Mouse (Mus musculus) urinary bladder, postnatal 14 days (tissue): ENCODE data around the gene Tgfbr2.
A peak's percentile ranks its signal among the peaks of the same experiment; 100 is the strongest.

ENCODE experiments used
- DNase-seq: peaks from one replicate; pipeline ENCODE4 v3.0.0; 2021; ENCODE audit warnings: low spot score

The Tgfbr2 gene

GRCm38 (mm10) chr9:116193889-116194450 lies 18.8 kb upstream of the Tgfbr2 start:
- DNase-seq: no peak

GRCm38 (mm10) chr9:116193535-116193881 lies 18.3 kb upstream of the Tgfbr2 start:
- DNase-seq: no peak

- DNase-seq: no peak
These were observed 17.8 kb upstream of the Tgfbr2 start for GRCm38 (mm10) chr9:116192826-116193534.

DNA sequence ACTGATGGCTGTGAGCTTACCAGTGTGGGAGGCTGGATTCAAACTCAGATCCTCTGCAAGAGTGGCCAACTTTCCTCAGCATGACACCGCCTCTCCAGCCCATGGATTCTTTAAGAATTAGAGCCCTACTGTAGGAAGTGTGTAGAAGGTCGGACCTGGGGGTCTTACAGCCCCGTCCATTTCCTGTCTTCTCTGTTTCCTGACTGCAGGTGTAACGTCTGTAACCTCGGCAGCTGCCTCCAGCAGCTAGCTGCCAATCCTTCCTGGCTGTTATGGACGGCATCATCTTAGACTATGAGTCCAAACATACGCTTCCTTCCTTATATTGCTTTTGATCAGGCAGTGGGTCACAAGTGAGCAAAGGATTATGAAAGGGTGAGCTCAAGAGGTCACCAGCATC lies 17.1 kb upstream of the Tgfbr2 start:
- DNase-seq: no peak

DNA sequence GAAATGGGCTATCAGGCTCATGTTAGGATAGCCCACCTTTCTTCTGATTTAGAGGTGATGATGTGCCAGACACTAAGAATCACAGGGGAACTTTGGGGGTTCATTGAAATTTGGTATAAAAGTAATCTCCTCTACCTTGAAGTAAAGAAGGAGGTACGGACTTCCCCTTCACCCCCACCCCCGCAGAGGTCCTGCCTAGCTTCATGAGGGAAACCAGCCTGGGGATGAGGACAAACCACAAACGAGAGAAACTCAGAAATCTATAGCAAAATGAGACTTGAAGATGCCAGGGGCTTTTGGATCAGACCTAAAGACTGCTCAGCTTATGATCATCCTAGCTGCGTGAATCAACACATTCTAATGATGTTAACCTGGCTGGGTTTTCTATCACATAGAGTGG lies 14.7 kb upstream of the Tgfbr2 start:
- DNase-seq: no peak

DNA sequence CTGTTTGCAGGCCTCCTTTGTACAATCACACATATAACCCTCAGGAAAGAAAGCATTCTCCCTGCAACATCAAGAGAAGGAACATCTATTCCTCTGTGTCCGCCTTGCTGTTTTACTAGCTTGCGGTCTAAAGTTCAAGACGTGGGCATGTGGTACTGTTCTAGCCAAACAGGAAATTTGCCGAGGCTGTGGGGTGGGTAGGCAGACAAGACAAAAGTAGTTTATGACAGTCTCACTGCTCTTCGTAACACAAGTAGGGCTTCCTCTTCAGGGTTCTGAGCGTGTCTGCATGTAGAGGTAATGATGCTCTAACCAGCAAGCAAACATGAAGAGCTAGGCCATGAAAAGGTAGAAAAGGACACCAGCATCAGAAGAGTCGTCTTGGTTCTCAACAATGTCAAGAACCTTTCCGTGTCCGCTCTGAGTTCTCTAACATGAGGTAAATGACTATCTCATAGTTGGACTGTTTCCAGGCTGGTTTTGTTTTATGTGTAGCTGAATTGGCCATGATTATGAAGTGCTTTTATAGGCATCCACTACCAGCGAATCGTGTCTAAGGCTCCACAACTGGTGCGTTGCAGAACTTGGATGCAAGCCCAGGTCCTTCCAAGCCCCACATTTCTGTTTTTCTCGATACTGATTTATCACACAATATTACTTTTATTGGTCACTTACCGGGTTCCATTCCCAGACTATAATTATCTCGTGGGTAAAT lies 13.9 kb upstream of the Tgfbr2 start:
- DNase-seq: no peak

DNA sequence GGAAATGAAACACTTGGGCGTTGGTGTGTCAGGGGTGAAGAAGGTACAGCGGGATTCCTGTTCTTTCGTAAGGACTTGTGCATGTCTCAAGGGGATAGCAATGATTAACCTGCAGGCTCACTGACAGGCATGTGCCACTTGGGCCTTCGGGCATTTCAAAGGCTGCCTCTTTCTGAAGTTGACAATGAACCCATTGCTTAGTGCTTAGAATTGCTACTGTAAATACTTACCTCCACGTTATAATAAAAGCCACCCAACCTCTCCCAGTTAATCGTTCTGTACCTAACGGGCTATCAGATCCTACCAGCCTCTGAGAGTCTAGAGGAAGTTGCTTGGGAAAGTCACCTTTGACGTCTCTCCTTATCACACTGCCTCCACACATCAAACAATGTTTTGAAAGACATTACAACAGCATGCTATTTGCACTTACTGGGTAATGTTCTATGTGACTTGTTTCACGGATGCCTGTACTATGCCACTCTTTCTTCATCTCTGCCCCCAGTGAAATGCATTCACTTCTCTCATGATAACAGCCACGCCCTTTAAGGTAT lies 12.1 kb upstream of the Tgfbr2 start:
- DNase-seq: no peak

DNA sequence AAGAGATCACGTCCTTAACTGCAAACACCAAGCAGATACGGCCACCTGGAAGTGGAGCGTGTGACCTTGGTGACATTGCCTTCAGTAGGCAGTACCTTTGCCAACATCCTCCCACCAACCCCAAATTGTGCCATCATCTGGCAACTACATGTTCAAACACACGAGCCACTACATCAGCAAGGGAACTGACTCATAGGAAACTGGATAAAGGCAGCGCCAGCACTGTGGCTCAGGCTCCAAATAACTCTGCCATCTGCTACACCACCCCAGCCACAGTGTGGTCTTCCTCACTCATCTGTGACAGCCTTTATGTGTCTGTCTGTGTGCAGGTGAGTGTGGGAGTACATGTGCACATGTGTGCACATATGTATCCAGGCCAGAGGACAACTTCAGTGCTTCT lies 9.7 kb upstream of the Tgfbr2 start:
- DNase-seq: no peak

- DNase-seq: no peak
These were observed 7.9 kb upstream of the Tgfbr2 start for GRCm38 (mm10) chr9:116183035-116183434.

DNA sequence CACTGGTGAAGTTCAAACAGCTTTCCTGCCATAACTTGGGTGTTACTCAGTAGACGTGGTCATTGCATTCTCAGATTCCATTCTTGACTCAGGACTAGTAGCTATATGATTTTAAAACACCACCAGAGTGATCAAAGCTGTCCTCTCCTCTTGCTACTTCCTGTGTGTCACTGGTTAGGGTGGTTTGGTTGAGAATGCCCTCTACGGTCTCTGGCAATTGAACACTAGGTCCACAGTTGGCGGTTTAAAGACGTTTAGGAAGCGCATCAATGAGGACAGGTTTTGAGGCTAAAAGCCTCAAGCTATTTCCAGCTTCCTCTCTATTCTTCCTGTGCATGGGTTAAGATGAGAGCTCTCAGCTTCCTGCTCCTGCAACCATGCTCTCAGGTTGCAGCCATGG lies 6.4 kb upstream of the Tgfbr2 start:
- no peak for DNase-seq

DNA sequence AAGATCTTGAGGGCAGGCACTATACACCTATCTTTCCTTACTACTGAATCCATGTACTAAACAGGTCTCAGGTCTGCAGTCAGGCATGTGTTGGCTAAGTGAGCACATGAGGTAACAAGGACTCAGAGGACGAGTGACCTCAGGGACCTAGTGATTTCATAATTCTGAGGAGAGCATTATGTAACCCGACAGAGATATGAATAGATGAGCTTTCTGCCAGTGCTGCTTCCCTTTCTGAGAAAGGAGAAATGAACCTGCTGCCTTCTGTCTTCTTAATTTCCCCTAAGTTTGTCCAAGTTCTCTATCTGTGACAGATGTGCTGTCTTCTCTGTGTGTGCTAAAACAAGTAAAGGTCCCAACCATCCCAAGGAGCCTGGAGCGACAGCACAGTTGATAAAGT lies 3.0 kb upstream of the Tgfbr2 start:
- no peak for DNase-seq

DNA sequence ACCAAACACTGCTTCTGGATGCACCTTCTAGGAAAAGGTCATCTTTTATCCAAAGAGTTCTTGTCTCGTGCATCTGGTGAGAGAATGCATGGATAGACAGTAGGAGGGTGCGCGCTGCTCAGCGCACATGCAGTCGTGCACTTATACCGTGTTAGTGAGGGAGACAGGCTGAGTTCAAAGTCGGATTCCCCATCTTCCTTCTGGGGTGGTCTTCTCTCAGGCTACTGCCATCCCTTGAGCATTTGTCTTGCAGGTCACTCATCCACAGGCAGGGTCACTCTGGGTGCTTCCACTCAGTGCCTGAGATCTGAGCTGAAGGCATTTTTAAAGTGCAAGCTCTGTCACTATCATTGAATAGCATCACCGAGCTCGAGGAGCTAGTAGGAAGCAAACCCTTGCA lies 1.9 kb upstream of the Tgfbr2 start:
- DNase-seq: no peak

DNA sequence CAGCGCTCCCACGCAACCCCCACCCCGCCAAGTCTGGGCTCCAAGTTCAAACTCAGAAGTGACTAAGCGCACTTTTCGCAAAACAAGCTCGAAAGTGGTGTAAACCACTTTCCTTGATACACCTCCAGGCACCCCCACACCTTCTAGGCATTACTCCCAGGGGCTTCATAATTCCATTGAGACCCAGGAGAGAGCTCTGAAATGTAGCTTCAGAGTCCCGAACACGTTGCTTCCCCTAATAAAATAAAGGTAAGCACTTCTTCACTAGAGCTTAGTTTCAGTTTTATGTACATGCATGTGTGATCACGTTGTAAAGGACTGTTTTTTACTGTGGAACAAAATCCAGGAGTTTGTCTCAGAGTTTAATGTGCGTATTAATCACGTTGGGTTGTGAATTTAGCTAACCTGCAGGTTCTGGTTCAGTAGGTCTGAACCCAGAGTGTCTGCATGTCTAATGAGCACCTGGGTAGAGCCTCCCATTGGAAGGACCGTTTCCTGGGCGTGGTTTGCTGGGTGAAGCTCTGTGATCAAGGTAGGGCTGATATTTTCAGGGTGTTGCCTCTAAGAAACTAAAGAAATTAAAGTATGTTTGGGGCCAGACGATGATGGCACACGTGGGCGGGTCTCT lies 442 bp upstream of the Tgfbr2 start:
- DNase-seq: peak; percentile 63

- no peak for DNase-seq
These were observed 1.5 kb downstream of the Tgfbr2 start for GRCm38 (mm10) chr9:116173473-116174170.

GRCm38 (mm10) chr9:116173059-116173458 lies 2.1 kb downstream of the Tgfbr2 start:
- no peak for DNase-seq

DNA sequence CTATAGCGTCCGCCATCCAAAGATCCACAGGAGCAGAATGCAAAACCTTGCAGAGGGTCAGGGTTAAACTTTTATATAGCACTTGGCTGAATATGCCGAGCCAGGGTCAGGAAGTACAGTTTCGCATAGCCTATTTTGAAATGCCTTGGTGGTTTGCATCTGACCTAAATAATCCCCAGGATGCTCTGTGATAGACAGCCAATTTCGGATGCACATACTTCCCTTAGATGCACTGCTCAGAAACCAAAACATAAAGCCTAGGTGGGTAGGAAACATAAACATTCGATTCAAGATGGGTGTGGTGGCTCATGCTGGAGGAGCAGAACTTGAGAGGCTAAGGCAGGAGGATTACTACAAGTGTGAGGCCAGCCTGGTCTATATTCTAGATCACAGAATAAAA lies 6.1 kb downstream of the Tgfbr2 start:
- no peak for DNase-seq

DNA sequence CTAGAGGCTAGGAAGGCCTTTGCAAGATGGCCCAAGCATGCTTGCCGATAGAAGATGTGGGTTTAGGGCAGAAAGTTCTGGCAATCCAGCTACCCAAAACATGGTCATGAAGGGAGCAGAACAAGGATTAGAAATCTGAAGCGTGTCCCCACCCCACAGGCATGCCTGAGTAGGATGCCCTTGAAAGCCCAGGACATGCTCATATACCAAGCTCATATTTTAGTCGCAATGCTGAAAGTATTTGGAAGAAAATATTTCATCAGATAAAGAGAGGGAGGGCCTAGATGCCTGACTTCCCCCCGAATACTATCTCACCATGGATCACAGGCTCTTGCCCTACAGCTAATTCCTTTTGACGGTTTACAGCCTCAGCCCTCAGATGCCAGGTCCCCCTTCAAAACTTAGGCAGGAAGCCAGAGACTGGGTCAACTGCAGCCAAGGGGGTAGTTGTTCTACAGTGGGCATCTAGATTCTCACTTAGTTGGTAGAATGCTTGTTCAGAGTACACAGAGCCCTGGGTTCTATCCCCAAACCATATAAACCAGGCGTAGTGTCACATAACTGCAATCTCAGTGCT lies 7.8 kb downstream of the Tgfbr2 start:
- DNase-seq: no peak

GRCm38 (mm10) chr9:116166363-116166762 lies 8.8 kb downstream of the Tgfbr2 start:
- no peak for DNase-seq

- DNase-seq: no peak
These were observed 11.3 kb downstream of the Tgfbr2 start for GRCm38 (mm10) chr9:116163883-116164282.

GRCm38 (mm10) chr9:116162866-116163374 lies 12.2 kb downstream of the Tgfbr2 start:
- no peak for DNase-seq

GRCm38 (mm10) chr9:116160860-116161259 lies 14.3 kb downstream of the Tgfbr2 start:
- DNase-seq: no peak

DNA sequence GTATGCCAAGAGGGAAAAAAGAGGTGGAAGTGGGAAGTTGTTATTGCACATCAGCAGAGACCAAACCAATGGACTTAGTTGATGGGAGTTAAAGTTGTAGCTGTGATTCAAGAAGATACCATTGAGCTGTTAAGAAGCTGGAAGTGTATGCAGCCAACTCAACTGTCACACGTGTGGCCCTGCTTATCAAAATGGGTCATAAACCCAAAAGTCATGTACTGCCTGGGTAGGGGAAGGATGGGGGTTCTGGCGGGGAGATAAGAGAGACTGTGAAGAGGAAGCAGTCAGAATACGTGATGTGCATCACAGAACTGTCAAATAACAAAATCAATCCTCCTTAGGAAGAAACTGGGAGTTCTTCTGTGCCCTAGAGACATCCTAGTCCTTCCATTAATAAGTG lies 15.1 kb downstream of the Tgfbr2 start:
- DNase-seq: no peak
